Mouse (Mus musculus) left cerebral cortex, postnatal 25 days (tissue): ENCODE results near the gene Mllt10. TPM values are rescaled to one million over a fixed set of nuclear protein-coding genes. Genes with fewer than 3 reads are reported as not detected.

Experiments
- DNase-seq, 2 experiments: peaks; one replicate each; pipeline ENCODE4 v3.0.0; 2022; ENCODE audit warnings: low spot score in 2 of 2, mixed read lengths in 1 of 2
- intact Hi-C: fragments of 180-260 bp; cut with DNase I; formaldehyde crosslinking; loops from one replicate; pipeline ENCODE4 v1.15.1; 2025
- total RNA-seq, 2 experiments: library from RNA; stranded (reverse); gene quantifications; 2 replicates each; pipeline ENCODE4 v1.2.3; 2021

The Mllt10 gene
- total RNA-seq, 2 experiments from 2014 or later, result 47.2 to 51.5 TPM

- DNase-seq, result no peak
- intact Hi-C loops, result no loop called here
Measured at GRCm38 (mm10) chr2:18169174-18169948, 114.3 kb downstream of the Mllt10 start.

DNA sequence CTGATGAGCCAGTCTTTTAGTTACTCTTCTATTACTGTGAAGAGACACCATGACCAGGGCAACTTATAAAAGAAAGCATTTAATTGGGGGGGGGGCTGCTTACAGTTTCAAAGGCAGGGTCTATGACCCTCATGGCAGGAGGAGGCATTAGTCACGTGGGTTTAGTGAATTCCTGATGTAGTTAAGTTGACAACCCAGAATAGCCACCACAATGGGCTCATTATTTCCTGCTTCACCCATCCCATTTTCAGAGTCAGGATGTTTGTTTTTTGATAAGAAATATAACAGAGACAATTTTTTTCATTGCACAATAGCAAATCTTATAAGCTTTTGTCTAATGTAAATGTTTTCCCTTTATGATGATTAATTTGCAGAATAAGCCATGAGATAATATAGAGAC, 120.2 kb downstream of the Mllt10 start:
- DNase-seq, result no peak
- intact Hi-C loops, result no loop called here

DNA sequence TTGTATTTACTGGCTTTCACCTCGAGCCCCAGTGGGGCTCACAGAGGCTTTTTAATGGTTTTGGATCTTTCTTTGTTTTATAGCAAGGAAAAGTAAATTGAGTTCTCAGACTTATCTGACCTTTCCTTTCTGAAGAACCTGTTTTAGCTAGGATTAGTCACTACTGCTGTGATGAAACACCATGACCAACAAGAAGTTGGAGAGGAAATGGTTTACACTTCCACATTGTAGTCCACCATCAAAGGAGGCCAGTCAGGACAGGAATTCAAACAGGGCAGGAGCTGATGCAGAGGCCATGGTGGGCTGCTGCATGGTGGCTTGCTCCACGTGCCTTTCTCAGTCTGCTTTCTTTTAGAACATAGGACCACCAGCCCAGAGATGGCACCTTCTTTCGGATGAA, 121.2 kb downstream of the Mllt10 start:
- intact Hi-C loops, result no loop called here
- no peak for DNase-seq

DNA sequence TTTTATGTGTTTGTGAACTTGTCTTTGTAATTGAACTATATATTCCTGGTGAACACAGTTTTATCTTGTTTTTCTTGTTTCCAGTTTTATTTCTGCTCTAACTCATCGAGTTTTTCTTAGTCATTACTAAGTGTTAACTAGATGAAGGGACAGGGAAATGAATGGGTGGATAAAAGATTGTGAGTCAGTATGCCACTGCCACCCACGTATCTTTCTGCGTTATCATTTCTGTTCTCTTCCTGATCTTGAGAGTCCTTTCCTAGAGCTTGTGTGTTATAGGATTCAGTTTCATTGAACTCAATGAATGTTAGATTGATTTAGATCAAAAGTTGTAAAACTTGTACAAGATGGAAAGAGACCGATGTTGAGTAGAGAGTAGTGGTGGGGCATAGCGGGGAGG, 125.3 kb downstream of the Mllt10 start:
- peak in 1 of 2 experiments; percentile 47 for DNase-seq
- intact Hi-C loops, result no loop called here

- intact Hi-C loops, result no loop called here
- DNase-seq, result no peak
Measured at GRCm38 (mm10) chr2:18181631-18182030, 126.6 kb downstream of the Mllt10 start.

- no peak for DNase-seq
- intact Hi-C loops, result no loop called here
Measured at GRCm38 (mm10) chr2:18183079-18183478, 128.0 kb downstream of the Mllt10 start.

- DNase-seq, result no peak
- intact Hi-C loops, result no loop called here
Measured at GRCm38 (mm10) chr2:18188367-18188766, 133.3 kb downstream of the Mllt10 start.

GRCm38 (mm10) chr2:18195285-18195684, 140.2 kb downstream of the Mllt10 start:
- DNase-seq, result no peak
- intact Hi-C loops, result no loop called here

DNA sequence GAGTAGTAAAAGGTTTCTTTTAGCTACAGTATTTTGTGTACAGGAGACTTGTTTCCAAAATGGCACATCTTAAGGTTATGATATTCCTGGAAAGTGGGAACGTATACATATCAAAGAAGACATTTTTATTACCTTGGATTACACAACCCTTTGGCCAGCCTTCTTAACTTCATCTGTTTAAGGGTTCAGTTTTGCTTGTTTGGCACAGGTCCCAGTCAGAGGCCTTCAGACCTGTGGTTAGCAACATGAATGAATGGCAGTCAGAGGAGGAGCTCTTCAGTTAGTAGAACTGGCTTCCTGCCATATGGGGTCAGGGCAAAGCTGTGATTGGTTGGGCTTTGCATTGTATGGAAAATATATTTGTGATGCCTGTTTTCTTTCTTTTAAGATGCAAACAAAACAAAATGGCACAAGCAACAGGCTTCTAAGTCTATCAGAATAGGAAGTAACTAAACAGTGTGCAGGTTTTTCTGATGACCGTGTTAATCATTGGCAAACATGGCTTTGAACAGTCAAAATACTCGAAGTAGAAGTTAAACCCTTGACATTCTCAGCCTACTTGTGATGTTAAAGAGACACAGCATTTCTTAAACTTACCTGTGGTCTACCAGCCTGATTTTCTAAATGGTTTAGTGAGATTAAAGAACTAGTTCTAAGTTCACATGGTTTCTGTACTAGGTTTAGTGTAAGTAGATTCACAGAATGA, 140.8 kb downstream of the Mllt10 start:
- intact Hi-C loops, result no loop called here
- DNase-seq, result no peak

DNA sequence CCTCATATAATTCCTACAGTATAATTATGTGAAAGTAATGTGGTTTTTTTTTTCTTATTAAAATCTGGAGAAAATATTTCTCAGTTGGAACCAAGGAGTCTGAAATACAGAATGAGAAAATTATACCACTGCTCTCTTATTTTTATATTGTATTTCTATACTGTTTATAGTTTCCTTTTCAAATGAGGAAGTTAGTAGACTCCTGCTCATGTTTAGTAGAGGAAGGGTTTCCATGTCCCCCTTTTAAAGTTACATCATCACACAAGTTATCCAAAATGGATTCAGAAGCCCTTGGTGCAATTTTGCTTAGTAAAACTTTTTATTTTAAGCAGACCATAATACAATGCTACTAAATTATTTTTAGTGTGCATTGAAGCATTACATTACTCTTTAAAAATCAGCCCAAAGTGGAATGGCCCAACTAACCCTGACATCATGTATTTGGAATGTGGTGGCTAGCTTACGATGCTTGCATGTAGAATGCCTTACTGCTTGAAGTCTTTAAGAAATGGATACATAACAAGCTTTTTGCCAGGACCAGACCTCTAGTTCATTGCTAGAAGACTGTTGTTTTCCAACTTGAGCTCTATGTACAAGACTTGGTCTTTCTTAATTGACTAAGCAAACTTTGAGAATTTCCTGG, 146.9 kb downstream of the Mllt10 start:
- no peak for DNase-seq
- intact Hi-C loops, result no loop called here

DNA sequence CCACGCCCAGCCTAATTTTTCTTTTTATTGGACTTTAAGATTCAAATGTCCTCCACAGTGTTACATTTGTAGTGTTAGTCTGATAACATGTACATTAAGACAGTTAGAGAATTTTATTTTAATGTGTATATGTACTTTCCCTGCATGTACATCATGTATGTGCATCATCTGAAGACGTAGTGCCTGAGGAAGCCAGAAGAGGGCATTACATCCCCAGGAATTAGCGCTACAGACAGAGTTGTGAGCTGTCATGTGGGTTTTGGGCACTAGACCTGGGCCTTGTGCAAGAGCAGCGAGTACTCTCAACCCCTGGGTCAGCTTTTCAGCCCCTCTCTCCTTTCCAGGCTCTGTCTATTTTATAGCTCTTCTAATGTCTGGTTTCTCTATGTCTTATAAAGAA, 147.9 kb downstream of the Mllt10 start:
- DNase-seq, result no peak
- intact Hi-C loops, result no loop called here

GRCm38 (mm10) chr2:18205118-18205517, 150.1 kb downstream of the Mllt10 start:
- peak in 1 of 2 experiments; percentile 43 for DNase-seq
- intact Hi-C loops, result loop anchor here (1.0 to 5.0 kb wide), 3 partner anchors 148 to 487 kb away; partner anchors contain the start of genes Mllt10 and Spag6

- DNase-seq, result peak; percentile 39 to 49
- intact Hi-C loops, result loop anchor here (5.0 kb wide), 2 partner anchors 150 to 485 kb away; partner anchors contain the start of genes Mllt10 and Spag6
Measured at GRCm38 (mm10) chr2:18206811-18207210, 151.8 kb downstream of the Mllt10 start.

DNA sequence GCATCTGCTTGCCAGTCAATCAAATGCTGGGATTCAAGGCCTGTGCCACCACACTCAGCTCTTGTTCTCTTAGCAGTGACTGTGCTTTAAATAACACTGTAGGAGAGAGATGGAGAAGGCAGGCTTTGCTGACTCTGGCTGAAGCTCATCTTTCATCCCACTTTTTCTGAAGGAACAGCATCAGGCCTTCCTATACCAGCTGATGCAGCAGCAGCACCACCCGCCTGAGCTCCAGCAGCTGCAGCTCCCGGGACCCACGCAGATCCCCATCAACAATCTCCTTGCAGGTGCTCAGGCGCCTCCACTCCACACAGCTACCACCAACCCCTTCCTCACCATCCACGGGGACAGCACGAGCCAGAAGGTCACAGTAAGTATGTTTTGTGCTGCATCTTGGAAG, 153.5 kb downstream of the Mllt10 start:
- DNase-seq, result peak; percentile 62 to 88
- intact Hi-C loops, result loop anchor here (5.0 kb wide), 2 partner anchors 151 to 484 kb away; partner anchors contain the start of genes Mllt10 and Spag6

DNA sequence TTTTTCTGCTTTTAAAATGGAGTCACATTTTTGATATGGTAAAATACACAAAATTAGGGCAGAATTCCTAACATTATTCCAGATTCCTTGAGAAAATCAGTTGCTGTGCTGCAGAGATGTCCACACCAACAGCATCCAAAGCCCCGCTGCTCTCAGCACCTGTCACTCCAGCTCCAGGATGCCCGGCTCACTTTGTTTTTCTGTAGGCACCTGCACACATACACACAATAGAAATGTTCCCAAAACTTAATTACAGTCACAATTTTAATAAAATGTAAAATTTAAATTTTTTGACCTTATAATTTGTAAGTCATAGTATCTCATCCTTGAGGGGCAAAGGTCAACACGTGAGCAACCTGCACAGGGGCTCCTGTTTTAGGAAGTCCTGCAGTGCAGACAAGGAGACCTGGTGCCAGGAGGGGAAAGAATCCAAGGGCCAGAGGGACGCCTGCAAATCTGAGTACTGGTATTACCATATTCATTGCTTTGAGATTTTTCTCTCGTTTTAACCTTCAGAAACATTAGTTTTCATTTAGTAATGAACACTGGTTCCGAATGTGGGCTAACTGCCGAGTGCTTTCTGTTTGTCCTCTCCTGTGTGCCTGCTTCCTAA, 154.3 kb downstream of the Mllt10 start:
- DNase-seq, result peak in 1 of 2 experiments; percentile 35
- intact Hi-C loops, result loop anchor here (5.0 kb wide), 2 partner anchors 152 to 483 kb away; partner anchors contain the start of genes Mllt10 and Spag6

GRCm38 (mm10) chr2:18209948-18210347, 154.9 kb downstream of the Mllt10 start:
- no peak for DNase-seq
- intact Hi-C loops, result loop anchor here (5.0 kb wide), 2 partner anchors 153 to 482 kb away; partner anchors contain the start of genes Mllt10 and Spag6

DNA sequence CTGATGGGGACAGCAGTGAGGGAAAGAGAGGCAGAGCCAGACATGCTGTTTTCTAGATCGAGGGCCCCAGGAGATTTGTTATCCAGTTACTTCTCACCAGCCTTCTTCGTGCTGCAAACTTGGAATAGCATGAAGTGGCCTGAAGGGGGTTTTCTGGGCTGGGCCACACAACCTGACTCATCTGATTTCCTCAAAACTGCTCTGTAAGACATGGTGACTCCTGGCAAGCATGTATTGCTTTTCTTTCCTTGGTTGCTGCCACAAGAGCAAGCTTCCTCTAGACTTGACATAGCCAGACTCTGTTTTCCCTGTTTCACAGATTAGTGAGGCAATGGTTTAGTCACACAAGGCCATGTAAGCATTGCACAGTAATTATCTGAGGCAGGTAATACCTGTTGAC, 159.0 kb downstream of the Mllt10 start:
- DNase-seq, result no peak
- intact Hi-C loops, result no loop called here

GRCm38 (mm10) chr2:18217867-18218266, 162.8 kb downstream of the Mllt10 start:
- intact Hi-C loops, result no loop called here
- DNase-seq, result peak in 1 of 2 experiments; percentile 58

- intact Hi-C loops, result no loop called here
- DNase-seq, result no peak
Measured at GRCm38 (mm10) chr2:18218500-18218899, 163.5 kb downstream of the Mllt10 start.

GRCm38 (mm10) chr2:18219136-18219535, 164.1 kb downstream of the Mllt10 start:
- intact Hi-C loops, result no loop called here
- DNase-seq, result peak in 1 of 2 experiments; percentile 26
